Mouse (Mus musculus): Measurements from ENCODE around the gene Tkt. TPM values are rescaled to one million over a fixed set of nuclear protein-coding genes. Genes with fewer than 3 reads are reported as not detected.
A peak's percentile ranks its signal among the peaks of the same experiment; 100 is the strongest.

Gene Tkt
- polyA plus RNA-seq, 1 experiment from 2014 or later: 154 TPM

DNA sequence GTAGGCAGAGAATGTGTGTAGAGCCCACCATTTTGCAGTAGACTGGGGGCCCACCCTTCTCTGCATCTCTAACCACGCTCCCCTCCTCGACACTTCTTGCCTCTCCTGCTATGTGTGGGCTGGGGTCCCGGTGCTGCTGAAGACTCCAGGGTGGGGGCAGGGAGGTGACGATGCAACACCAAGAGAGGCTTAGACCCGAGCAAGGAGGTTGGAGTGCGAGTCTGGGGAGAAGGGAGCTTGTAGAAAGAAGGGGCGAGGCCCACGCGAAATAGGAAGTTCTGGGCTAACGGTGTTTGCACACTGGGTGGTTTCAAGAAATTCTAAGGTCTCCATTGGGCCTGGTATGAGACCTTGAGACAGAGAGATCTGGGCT lies 1.6 kb downstream of the Tkt start:
- Histone ChIP-seq H3K9me3 (replicated peaks; ENCODE audit: control insufficient read depth, low read length) (no peaks in the 10 kb centered on the region), H3K9ac (ENCODE audit: low read length) (peak overlapping the region; percentile 90), H3K4me3 (ENCODE audit: low read depth, low read length) (peak overlapping the region; percentile 77), H3K4me1 (ENCODE audit: control insufficient read depth, insufficient read depth, low read length) (peaks cover 23% of the 10 kb centered on the region), H3K27me3 (replicated peaks; ENCODE audit: control insufficient read depth, insufficient read depth, low read length) (no peaks in the 10 kb centered on the region), H3K36me3 (ENCODE audit: control insufficient read depth, insufficient read depth, low read length) (peaks cover 5% of the 10 kb centered on the region), H3K4me2 (ENCODE audit: low read length) (peak overlapping the region; percentile 80), H3K27ac (ENCODE audit: low read depth, low read length) (peak overlapping the region; percentile 89)
- ATAC-seq: peak; percentile 36
- WGBS: under 1% methylated on average over 10 of the region's 10 CpGs
- peak; percentile 38 for DNase-seq (ENCODE audit: low spot score)

DNA sequence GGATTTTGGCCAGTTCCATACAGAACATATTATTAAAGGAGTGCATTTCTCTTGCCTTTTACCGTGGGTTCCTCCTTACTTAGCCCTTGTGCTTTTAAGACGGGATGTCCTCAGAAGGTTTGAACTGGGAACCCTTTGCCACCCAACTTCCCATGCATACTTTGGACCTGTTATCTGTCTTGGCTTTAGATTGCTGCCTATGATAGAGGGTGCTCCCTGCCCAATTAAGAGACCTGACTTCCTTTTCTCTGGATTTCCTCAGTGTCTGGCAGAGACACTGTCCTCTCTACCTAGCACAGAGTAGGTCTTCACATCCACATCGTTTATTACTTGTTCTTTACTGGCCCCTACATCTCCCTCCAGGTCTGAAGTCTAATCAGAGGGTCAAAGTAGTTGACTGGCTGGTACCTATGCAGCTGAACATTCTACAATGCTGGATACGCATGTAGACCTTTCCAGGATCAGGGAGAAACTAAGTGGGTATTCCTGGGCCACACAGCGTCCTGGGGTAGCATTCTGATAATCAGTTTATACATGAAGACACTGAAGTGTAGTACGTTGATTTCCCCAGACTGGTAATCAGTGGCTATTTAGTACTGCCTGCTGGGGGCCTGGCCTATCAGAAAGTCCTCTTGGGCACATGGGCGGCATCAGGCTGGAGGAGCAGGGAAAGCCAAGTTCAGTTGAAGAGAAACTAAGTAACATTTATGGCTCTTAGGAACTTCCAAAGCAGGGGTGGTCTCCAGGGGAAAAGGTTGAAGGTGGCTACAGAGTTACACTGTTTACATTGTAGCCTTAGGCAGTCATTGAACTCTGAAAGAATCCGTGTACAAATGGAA lies 2.3 kb downstream of the Tkt start:
- 0 out of 2 replicates have a peak overlapping the region, but pooled peaks have one; percentile 89 for H3K27ac ChIP-seq (ENCODE audit: low read depth, low read length)
- 22% methylated on average over 8 of the region's 8 CpGs for WGBS
- ATAC-seq: no peak

DNA sequence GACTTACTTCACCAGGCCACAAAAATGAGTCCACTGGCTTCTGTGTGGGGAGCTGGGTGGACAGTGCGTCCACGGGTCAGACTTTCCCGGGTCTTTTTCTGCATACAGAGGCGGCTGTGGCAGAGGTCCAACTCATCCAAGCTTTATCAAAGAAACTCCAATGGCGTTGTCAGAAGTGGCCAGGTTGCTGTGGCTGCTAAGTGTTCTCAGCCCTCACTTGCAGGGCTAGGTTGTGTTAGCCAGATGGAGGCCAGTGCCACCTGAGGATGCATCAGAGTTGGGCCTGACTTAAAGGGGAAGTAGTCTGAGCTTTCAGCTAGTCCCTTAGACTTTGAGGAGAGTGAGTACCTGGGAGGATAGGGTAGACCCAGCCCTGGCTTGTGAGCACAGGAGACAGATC lies 3.4 kb downstream of the Tkt start:
- no peaks in the 10 kb centered on the region for H3K9me3 ChIP-seq (replicated peaks; ENCODE audit: control insufficient read depth, low read length)
- peak overlapping the region; percentile 80 for H3K4me2 ChIP-seq (ENCODE audit: low read length)
- ATAC-seq (no peak), DNase-seq (ENCODE audit: low spot score) (no peak)
- peaks cover 23% of the 10 kb centered on the region for H3K4me1 ChIP-seq (ENCODE audit: control insufficient read depth, insufficient read depth, low read length)
- peak overlapping the region; percentile 77 for H3K4me3 ChIP-seq (ENCODE audit: low read depth, low read length)
- H3K27me3 ChIP-seq (replicated peaks; ENCODE audit: control insufficient read depth, insufficient read depth, low read length): no peaks in the 10 kb centered on the region
- H3K36me3 ChIP-seq (ENCODE audit: control insufficient read depth, insufficient read depth, low read length): peaks cover 11% of the 10 kb centered on the region
- H3K27ac ChIP-seq (ENCODE audit: low read depth, low read length): no peak overlapping the region
- 34% methylated on average over 5 of the region's 5 CpGs for WGBS
- peak overlapping the region; percentile 90; the same call in 1 of the 2 replicates for H3K9ac ChIP-seq (ENCODE audit: low read length)

More for the DNA sequence above, 2.3 kb downstream of the Tkt start:
- peak overlapping the region; percentile 80 for H3K4me2 ChIP-seq (ENCODE audit: low read length)
- no peaks in the 10 kb centered on the region for H3K9me3 ChIP-seq (replicated peaks; ENCODE audit: control insufficient read depth, low read length)
- H3K27me3 ChIP-seq (replicated peaks; ENCODE audit: control insufficient read depth, insufficient read depth, low read length): no peaks in the 10 kb centered on the region
- H3K36me3 ChIP-seq (ENCODE audit: control insufficient read depth, insufficient read depth, low read length): peaks cover 5% of the 10 kb centered on the region
- peaks cover 23% of the 10 kb centered on the region for H3K4me1 ChIP-seq (ENCODE audit: control insufficient read depth, insufficient read depth, low read length)
- peak overlapping the region; percentile 77 for H3K4me3 ChIP-seq (ENCODE audit: low read depth, low read length)
- no peak for DNase-seq (ENCODE audit: low spot score)
- H3K9ac ChIP-seq (ENCODE audit: low read length): peak overlapping the region; percentile 90

DNA sequence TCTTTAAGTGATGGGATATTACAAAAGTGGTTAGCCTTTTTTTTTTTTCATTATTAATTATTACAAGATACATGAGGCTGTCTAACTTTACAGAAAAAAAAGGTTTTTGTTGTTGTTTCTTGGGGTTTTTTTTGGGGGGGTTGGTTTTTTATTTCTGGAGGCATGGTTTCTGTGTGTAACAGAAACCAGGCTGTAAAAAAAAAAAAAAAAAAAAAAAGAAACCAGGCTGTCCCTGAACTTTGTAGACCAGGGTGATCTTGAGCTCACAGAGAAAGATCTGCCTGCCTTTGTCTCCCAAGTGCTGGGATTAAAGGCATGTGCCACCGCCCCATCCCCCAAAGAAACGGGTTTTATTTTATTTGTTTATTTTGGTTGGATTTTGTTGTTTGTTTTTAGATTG lies 3.8 kb downstream of the Tkt start:
- H3K4me1 ChIP-seq (ENCODE audit: control insufficient read depth, insufficient read depth, low read length): peaks cover 23% of the 10 kb centered on the region
- 79% methylated on average over 2 of the region's 2 CpGs for WGBS
- H3K9me3 ChIP-seq (replicated peaks; ENCODE audit: control insufficient read depth, low read length): no peaks in the 10 kb centered on the region
- no peak overlapping the region for H3K4me3 ChIP-seq (ENCODE audit: low read depth, low read length)
- peak overlapping the region; percentile 80 for H3K4me2 ChIP-seq (ENCODE audit: low read length)
- DNase-seq (ENCODE audit: low spot score) (no peak), ATAC-seq (no peak)
- no peaks in the 10 kb centered on the region for H3K27me3 ChIP-seq (replicated peaks; ENCODE audit: control insufficient read depth, insufficient read depth, low read length)
- no peak overlapping the region for H3K9ac ChIP-seq (ENCODE audit: low read length)
- H3K36me3 ChIP-seq (ENCODE audit: control insufficient read depth, insufficient read depth, low read length): peaks cover 12% of the 10 kb centered on the region
- no peak overlapping the region for H3K27ac ChIP-seq (ENCODE audit: low read depth, low read length)

DNA sequence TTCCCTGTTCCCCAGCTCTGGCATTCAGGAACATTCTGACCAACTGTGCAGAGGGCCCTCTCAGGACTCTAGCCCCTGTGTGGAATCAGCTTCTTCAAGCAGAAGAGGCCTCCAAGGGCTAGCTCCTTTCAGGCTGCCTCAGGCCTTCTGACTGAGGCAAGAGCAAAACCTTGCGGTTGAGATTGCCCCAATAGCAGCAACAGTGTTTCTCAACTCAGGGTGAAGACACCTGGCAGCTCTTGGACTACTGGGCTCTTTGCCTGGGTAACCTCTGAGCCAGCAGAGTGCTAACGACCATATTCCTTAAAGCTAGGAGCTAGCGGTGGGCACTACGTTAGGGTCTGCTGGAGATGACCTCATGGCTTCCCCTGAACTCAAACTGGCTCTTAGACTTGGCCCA lies 5.0 kb downstream of the Tkt start:
- Histone ChIP-seq H3K4me2 (ENCODE audit: low read length) (no peak overlapping the region), H3K27ac (ENCODE audit: low read depth, low read length) (no peak overlapping the region), H3K9me3 (replicated peaks; ENCODE audit: control insufficient read depth, low read length) (no peaks in the 10 kb centered on the region), H3K4me3 (ENCODE audit: low read depth, low read length) (no peak overlapping the region), H3K36me3 (ENCODE audit: control insufficient read depth, insufficient read depth, low read length) (peaks cover 16% of the 10 kb centered on the region), H3K9ac (ENCODE audit: low read length) (no peak overlapping the region), H3K4me1 (ENCODE audit: control insufficient read depth, insufficient read depth, low read length) (peaks cover 22% of the 10 kb centered on the region), H3K27me3 (replicated peaks; ENCODE audit: control insufficient read depth, insufficient read depth, low read length) (no peaks in the 10 kb centered on the region)
- 79% methylated on average over 4 of the region's 4 CpGs for WGBS
- no peak for DNase-seq (ENCODE audit: low spot score)
- ATAC-seq: no peak

DNA sequence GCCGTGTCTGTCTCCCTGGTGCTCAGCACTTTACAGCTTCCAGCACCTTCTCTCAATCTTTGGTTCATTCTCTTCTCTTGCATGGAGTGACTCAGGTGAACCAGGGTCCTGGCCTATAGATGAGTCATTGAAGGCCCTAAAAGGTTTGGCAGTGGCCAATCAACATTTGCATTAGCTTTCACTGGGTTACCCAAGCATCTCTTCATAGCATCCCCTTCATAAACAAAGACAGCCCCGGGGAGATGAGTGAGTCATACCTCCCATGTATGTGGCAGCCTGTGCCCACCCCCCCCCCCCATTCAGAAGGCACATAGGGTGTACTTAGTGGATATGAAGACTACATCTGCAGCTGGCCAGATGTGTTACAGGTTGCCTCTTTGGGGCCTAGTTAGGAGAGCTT lies 8.5 kb downstream of the Tkt start:
- peaks cover 50% of the 10 kb centered on the region for H3K36me3 ChIP-seq (ENCODE audit: control insufficient read depth, insufficient read depth, low read length)

DNA sequence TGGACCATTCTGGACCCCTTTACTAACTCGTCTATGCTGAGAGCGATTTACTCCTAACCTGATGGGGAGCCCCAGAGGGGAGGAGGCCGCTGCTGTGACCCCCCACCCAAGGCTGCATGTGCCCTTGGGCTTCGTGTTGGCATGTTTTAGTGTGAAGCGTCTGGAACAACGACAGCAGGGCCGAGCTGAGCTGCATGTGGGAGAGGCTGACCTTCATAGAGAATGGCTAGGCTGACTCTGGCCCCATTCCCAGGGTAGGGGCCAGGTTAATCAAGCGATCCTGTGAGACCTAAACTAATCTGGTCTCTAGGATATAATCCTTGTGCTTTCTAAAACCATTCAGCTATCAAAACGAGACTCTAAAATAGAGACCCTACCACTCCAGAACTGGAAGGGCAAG lies 9.6 kb downstream of the Tkt start:
- 66% methylated on average over 9 of the region's 9 CpGs for WGBS
- Histone ChIP-seq H3K9me3 (replicated peaks; ENCODE audit: control insufficient read depth, low read length) (no peaks in the 10 kb centered on the region), H3K27me3 (replicated peaks; ENCODE audit: control insufficient read depth, insufficient read depth, low read length) (no peaks in the 10 kb centered on the region), H3K4me1 (ENCODE audit: control insufficient read depth, insufficient read depth, low read length) (peaks cover 7% of the 10 kb centered on the region), H3K4me2 (ENCODE audit: low read length) (no peak overlapping the region), H3K27ac (ENCODE audit: low read depth, low read length) (no peak overlapping the region), H3K9ac (ENCODE audit: low read length) (no peak overlapping the region), H3K4me3 (ENCODE audit: low read depth, low read length) (no peak overlapping the region), H3K36me3 (ENCODE audit: control insufficient read depth, insufficient read depth, low read length) (peaks cover 50% of the 10 kb centered on the region)
- DNase-seq (ENCODE audit: low spot score) (no peak), ATAC-seq (no peak)

More for the DNA sequence above, 8.5 kb downstream of the Tkt start:
- H3K27ac ChIP-seq (ENCODE audit: low read depth, low read length): no peak overlapping the region
- H3K4me3 ChIP-seq (ENCODE audit: low read depth, low read length): no peak overlapping the region
- no peak overlapping the region for H3K9ac ChIP-seq (ENCODE audit: low read length)
- H3K4me2 ChIP-seq (ENCODE audit: low read length): no peak overlapping the region
- peaks cover 8% of the 10 kb centered on the region for H3K4me1 ChIP-seq (ENCODE audit: control insufficient read depth, insufficient read depth, low read length)
- no peaks in the 10 kb centered on the region for H3K9me3 ChIP-seq (replicated peaks; ENCODE audit: control insufficient read depth, low read length)
- 88% methylated on average over 2 of the region's 2 CpGs for WGBS
- DNase-seq (ENCODE audit: low spot score): no peak
- ATAC-seq: no peak
- H3K27me3 ChIP-seq (replicated peaks; ENCODE audit: control insufficient read depth, insufficient read depth, low read length): no peaks in the 10 kb centered on the region

DNA sequence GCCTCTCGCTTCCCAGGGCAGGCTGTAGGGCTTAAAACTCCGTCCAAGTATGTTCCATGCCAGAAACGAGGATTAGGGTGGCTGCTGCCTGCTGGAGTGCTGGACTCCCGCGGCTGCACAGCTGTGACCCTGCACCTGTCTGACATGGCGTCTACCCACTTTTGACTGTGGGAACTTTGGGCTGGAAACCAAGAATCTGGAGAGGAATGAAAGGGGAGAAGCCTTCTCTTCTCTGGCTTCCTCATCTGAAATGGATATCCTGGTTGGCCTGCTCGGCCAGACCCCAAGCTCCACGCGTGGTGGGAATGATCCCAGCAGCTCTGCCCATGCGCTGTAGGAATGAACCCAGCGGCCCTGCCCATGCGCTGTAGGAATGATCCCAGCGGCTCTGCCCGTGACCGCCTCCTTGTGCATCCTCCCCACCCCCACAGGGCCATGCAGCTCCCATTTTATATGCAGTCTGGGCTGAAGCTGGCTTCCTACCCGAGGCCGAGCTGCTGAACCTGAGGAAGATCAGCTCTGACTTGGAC lies 11.2 kb downstream of the Tkt start:
- H3K27me3 ChIP-seq (replicated peaks; ENCODE audit: control insufficient read depth, insufficient read depth, low read length): no peaks in the 10 kb centered on the region
- no peak overlapping the region for H3K4me2 ChIP-seq (ENCODE audit: low read length)
- H3K36me3 ChIP-seq (ENCODE audit: control insufficient read depth, insufficient read depth, low read length): peaks cover 52% of the 10 kb centered on the region
- H3K4me1 ChIP-seq (ENCODE audit: control insufficient read depth, insufficient read depth, low read length): peaks cover 7% of the 10 kb centered on the region
- DNase-seq (ENCODE audit: low spot score) (no peak), ATAC-seq (no peak)
- WGBS: 86% methylated on average over 17 of the region's 17 CpGs
- H3K9ac ChIP-seq (ENCODE audit: low read length): no peak overlapping the region
- H3K4me3 ChIP-seq (ENCODE audit: low read depth, low read length): no peak overlapping the region
- H3K27ac ChIP-seq (ENCODE audit: low read depth, low read length): no peak overlapping the region
- no peaks in the 10 kb centered on the region for H3K9me3 ChIP-seq (replicated peaks; ENCODE audit: control insufficient read depth, low read length)

DNA sequence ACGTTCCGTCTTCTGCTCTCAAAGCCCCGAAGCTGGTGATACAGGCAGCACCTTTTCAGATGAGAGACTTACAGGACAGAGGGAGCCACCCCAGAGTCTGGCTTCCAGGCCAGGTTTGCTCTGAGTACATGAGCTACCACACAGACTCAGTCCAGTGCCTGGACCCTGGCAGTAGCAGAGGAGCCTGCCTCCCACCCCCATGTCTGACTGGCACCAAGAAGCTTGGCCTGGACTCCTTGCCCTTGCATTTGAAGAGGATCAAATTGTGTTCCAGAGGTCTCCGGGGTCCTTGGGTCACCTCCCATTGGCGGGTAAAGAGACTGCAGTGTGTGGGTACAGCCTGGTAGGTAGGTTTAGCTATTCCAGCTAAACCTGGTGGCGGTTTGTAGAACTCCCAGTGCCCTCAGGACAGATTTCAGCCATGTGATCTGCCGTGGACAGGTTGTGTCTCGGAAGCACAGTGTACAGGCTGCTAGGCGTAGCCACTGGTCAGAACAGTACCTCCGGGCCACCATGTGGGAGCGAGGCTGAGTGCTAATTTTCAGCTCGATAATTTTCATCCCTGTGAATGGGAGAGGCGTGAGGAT lies 12.7 kb downstream of the Tkt start:
- H3K4me2 ChIP-seq (ENCODE audit: low read length): no peak overlapping the region
- H3K27me3 ChIP-seq (replicated peaks; ENCODE audit: control insufficient read depth, insufficient read depth, low read length): no peaks in the 10 kb centered on the region
- ATAC-seq: no peak
- H3K4me3 ChIP-seq (ENCODE audit: low read depth, low read length): no peak overlapping the region
- H3K27ac ChIP-seq (ENCODE audit: low read depth, low read length): peak overlapping the region; percentile 66; the same call in 1 of the 2 replicates
- WGBS: 86% methylated on average over 13 of the region's 13 CpGs
- DNase-seq (ENCODE audit: low spot score): no peak
- peaks cover 7% of the 10 kb centered on the region for H3K4me1 ChIP-seq (ENCODE audit: control insufficient read depth, insufficient read depth, low read length)
- peaks cover 67% of the 10 kb centered on the region for H3K36me3 ChIP-seq (ENCODE audit: control insufficient read depth, insufficient read depth, low read length)
- no peak overlapping the region for H3K9ac ChIP-seq (ENCODE audit: low read length)
- H3K9me3 ChIP-seq (replicated peaks; ENCODE audit: control insufficient read depth, low read length): no peaks in the 10 kb centered on the region

Data from forebrain, embryonic 14.5 days (tissue).